Mouse (Mus musculus) embryonic facial prominence, embryonic 13.5 days (tissue): ENCODE measurements around the gene Baz2a. TPM values are rescaled to one million over a fixed set of nuclear protein-coding genes. Genes with fewer than 3 reads are reported as not detected.
"Not testable (repeated sequence)": the region's sequence is repeated elsewhere in the genome, so short reads cannot be mapped to it uniquely, and the experiment has no call there.

ENCODE experiments used
- ATAC-seq: fragments of 200-750 bp; cut with Nextera tagmentation; 2 replicates; pipeline ENCODE4 v1.8.0; 2017; ENCODE audit warnings: low read depth; ENCODE audit not compliant: insufficient number of reproducible peaks, insufficient read depth, low FRiP score, low TSS enrichment
- H3K27ac ChIP-seq: fragments of 300-500 bp; sonication (generic); 2 replicates; pipeline ENCODE4 v1.5.1; 2015; ENCODE audit warnings: moderate library complexity, mild to moderate bottlenecking, inconsistent platforms
- H3K27me3 ChIP-seq: fragments of 300-500 bp; sonication (generic); 2 replicates; pipeline ENCODE4 v1.6.1; 2015; ENCODE audit warnings: mild to moderate bottlenecking, inconsistent platforms
- H3K36me3 ChIP-seq: fragments of 300-500 bp; sonication (generic); 2 replicates; pipeline ENCODE4 v1.6.1; 2015; ENCODE audit warnings: mild to moderate bottlenecking, inconsistent platforms
- H3K4me1 ChIP-seq: fragments of 300-500 bp; sonication (generic); 2 replicates; pipeline ENCODE4 v1.6.1; 2015; ENCODE audit warnings: inconsistent platforms
- H3K4me2 ChIP-seq: fragments of 300-500 bp; sonication (generic); 2 replicates; pipeline ENCODE4 v1.6.1; 2015; ENCODE audit warnings: moderate library complexity, mild to moderate bottlenecking, inconsistent platforms
- H3K4me3 ChIP-seq: fragments of 300-500 bp; sonication (generic); 2 replicates; pipeline ENCODE4 v1.5.1; 2015; ENCODE audit warnings: mild to moderate bottlenecking, inconsistent platforms
- H3K9ac ChIP-seq: fragments of 300-500 bp; sonication (generic); 2 replicates; pipeline ENCODE4 v1.6.1; 2015; ENCODE audit warnings: mild to moderate bottlenecking, inconsistent platforms
- H3K9me3 ChIP-seq: fragments of 300-500 bp; sonication (generic); 2 replicates; pipeline ENCODE4 v1.6.1; 2016; ENCODE audit warnings: inconsistent platforms
- WGBS: fragments of 180-500 bp; shearing (Covaris S2); methylation state at CpG from one replicate; pipeline ENCODE4 v1.1.7; 2015; ENCODE audit warnings: mixed read lengths; 5-methylcytosine and 5-hydroxymethylcytosine counted together
- polyA plus RNA-seq: library from polyadenylated mRNA; unstranded; fragments of >200 nt; fragmentation: Nextera tagmentation; extraction: Ambion mirVana; gene quantifications from 2 replicates; pipeline ENCODE4 v1.2.1, GENCODE M21; 2015

The Baz2a gene
- polyA plus RNA-seq, 1 experiment from 2014 or later: 11.4 TPM

- ATAC-seq: peak; percentile 98
- WGBS: under 1% methylated on average over 34 of the region's 34 CpGs
- peak within 1 kb of the TSS; percentile 97 for H3K4me3 ChIP-seq
- H3K27me3 ChIP-seq: no peaks in the 10 kb centered on the region
- H3K9ac ChIP-seq: peak within 1 kb of the TSS; percentile 99
- peaks cover 19% of the 10 kb centered on the region for H3K4me1 ChIP-seq
- peak within 1 kb of the TSS; percentile 85 for H3K27ac ChIP-seq
- peaks cover 35% of the 10 kb centered on the region for H3K36me3 ChIP-seq
- H3K4me2 ChIP-seq: peak within 1 kb of the TSS; percentile 92
- H3K9me3 ChIP-seq: no peaks in the 10 kb centered on the region
Observed at GRCm38 (mm10) chr10:128082880-128083421, 8.4 kb upstream of the Baz2a start, which contains the start of gene Atp5b. Gene Atp5b (plus strand): TSS chr10:128083273.

- no peaks in the 10 kb centered on the region for H3K27me3 ChIP-seq
- under 1% methylated on average over 22 of the region's 22 CpGs for WGBS
- H3K4me2 ChIP-seq: peak overlapping the region; percentile 92
- H3K27ac ChIP-seq: peak overlapping the region; percentile 85
- no peak for ATAC-seq
- no peaks in the 10 kb centered on the region for H3K9me3 ChIP-seq
- peak overlapping the region; percentile 97 for H3K4me3 ChIP-seq
- peaks cover 19% of the 10 kb centered on the region for H3K4me1 ChIP-seq
- peak overlapping the region; percentile 99 for H3K9ac ChIP-seq
- peaks cover 41% of the 10 kb centered on the region for H3K36me3 ChIP-seq
Observed at GRCm38 (mm10) chr10:128083688-128084087, 7.7 kb upstream of the Baz2a start.

- 4% methylated on average over 3 of the region's 3 CpGs for WGBS
- H3K4me3 ChIP-seq: peak overlapping the region; percentile 97
- peaks cover 45% of the 10 kb centered on the region for H3K36me3 ChIP-seq
- peaks cover 19% of the 10 kb centered on the region for H3K4me1 ChIP-seq
- no peak for ATAC-seq
- peak overlapping the region; percentile 99 for H3K9ac ChIP-seq
- peak overlapping the region; percentile 92 for H3K4me2 ChIP-seq
- 0 out of 2 replicates have a peak overlapping the region, but pooled peaks have one; percentile 85 for H3K27ac ChIP-seq
- no peaks in the 10 kb centered on the region for H3K27me3 ChIP-seq
- H3K9me3 ChIP-seq: no peaks in the 10 kb centered on the region
Observed at GRCm38 (mm10) chr10:128084160-128084559, 7.2 kb upstream of the Baz2a start.

GRCm38 (mm10) chr10:128086391-128086790 lies 5.0 kb upstream of the Baz2a start:
- Histone ChIP-seq H3K9ac (no peak overlapping the region), H3K4me2 (no peak overlapping the region), H3K27me3 (no peaks in the 10 kb centered on the region), H3K4me3 (no peak overlapping the region), H3K9me3 (no peaks in the 10 kb centered on the region), H3K4me1 (peaks cover 28% of the 10 kb centered on the region), H3K27ac (no peak overlapping the region), H3K36me3 (peaks cover 59% of the 10 kb centered on the region)
- 79% methylated on average over 6 of the region's 6 CpGs for WGBS
- no peak for ATAC-seq

- H3K9me3 ChIP-seq, H3K9ac ChIP-seq, H3K4me2 ChIP-seq, H3K27ac ChIP-seq, H3K27me3 ChIP-seq, H3K4me3 ChIP-seq, ATAC-seq: not testable (repeated sequence)
- WGBS: 77% methylated on average over 2 of the region's 2 CpGs
- Histone ChIP-seq H3K36me3 (peaks cover 59% of the 10 kb centered on the region), H3K4me1 (peaks cover 31% of the 10 kb centered on the region)
Observed at GRCm38 (mm10) chr10:128087216-128087615, 4.2 kb upstream of the Baz2a start.

GRCm38 (mm10) chr10:128088181-128088580 lies 3.2 kb upstream of the Baz2a start:
- H3K27ac ChIP-seq: no peak overlapping the region
- H3K4me2 ChIP-seq: no peak overlapping the region
- no peaks in the 10 kb centered on the region for H3K9me3 ChIP-seq
- peaks cover 59% of the 10 kb centered on the region for H3K36me3 ChIP-seq
- H3K9ac ChIP-seq: no peak overlapping the region
- no peaks in the 10 kb centered on the region for H3K27me3 ChIP-seq
- H3K4me1 ChIP-seq: peaks cover 29% of the 10 kb centered on the region
- no peak overlapping the region for H3K4me3 ChIP-seq
- 89% methylated on average over 5 of the region's 5 CpGs for WGBS
- ATAC-seq: no peak

- peaks cover 40% of the 10 kb centered on the region for H3K4me1 ChIP-seq
- H3K27me3 ChIP-seq: no peaks in the 10 kb centered on the region
- no peaks in the 10 kb centered on the region for H3K9me3 ChIP-seq
- WGBS: 63% methylated on average over 5 of the region's 5 CpGs
- H3K27ac ChIP-seq: no peak overlapping the region
- H3K4me2 ChIP-seq: no peak overlapping the region
- no peak overlapping the region for H3K9ac ChIP-seq
- ATAC-seq: no peak
- H3K36me3 ChIP-seq: peaks cover 57% of the 10 kb centered on the region
- H3K4me3 ChIP-seq: no peak overlapping the region
Observed at GRCm38 (mm10) chr10:128089842-128090241, 1.5 kb upstream of the Baz2a start.

GRCm38 (mm10) chr10:128090651-128091563 lies 470 bp upstream of the Baz2a start:
- peaks cover 46% of the 10 kb centered on the region for H3K36me3 ChIP-seq
- peak; percentile 44; the same call in 1 of the 2 replicates for ATAC-seq
- peaks cover 41% of the 10 kb centered on the region for H3K4me1 ChIP-seq
- H3K27ac ChIP-seq: peak overlapping the region; percentile 57; the same call in 1 of the 2 replicates
- H3K9ac ChIP-seq: peak overlapping the region; percentile 80
- H3K27me3 ChIP-seq: no peaks in the 10 kb centered on the region
- H3K9me3 ChIP-seq: no peaks in the 10 kb centered on the region
- peak overlapping the region; percentile 92 for H3K4me2 ChIP-seq
- H3K4me3 ChIP-seq: peak overlapping the region; percentile 74
- 8% methylated on average over 14 of the region's 14 CpGs for WGBS

GRCm38 (mm10) chr10:128092506-128093495 lies 1.4 kb downstream of the Baz2a start:
- peak overlapping the region; percentile 74 for H3K4me3 ChIP-seq
- H3K27ac ChIP-seq: peak overlapping the region; percentile 90
- peaks cover 27% of the 10 kb centered on the region for H3K36me3 ChIP-seq
- no peaks in the 10 kb centered on the region for H3K9me3 ChIP-seq
- peak; percentile 28 for ATAC-seq
- no peaks in the 10 kb centered on the region for H3K27me3 ChIP-seq
- H3K4me1 ChIP-seq: peaks cover 46% of the 10 kb centered on the region
- peak overlapping the region; percentile 80 for H3K9ac ChIP-seq
- WGBS: under 1% methylated on average over 83 of the region's 88 CpGs
- peak overlapping the region; percentile 92 for H3K4me2 ChIP-seq

GRCm38 (mm10) chr10:128093496-128094294 lies 2.3 kb downstream of the Baz2a start:
- Histone ChIP-seq H3K27me3 (no peaks in the 10 kb centered on the region), H3K4me3 (peak overlapping the region; percentile 74), H3K36me3 (peaks cover 18% of the 10 kb centered on the region), H3K9me3 (no peaks in the 10 kb centered on the region), H3K9ac (peak overlapping the region; percentile 80), H3K27ac (peak overlapping the region; percentile 90), H3K4me1 (peaks cover 54% of the 10 kb centered on the region), H3K4me2 (peak overlapping the region; percentile 92)
- ATAC-seq: no peak
- WGBS: 22% methylated on average over 13 of the region's 13 CpGs
